Mouse (Mus musculus) heart, adult 11 months (tissue): ENCODE results near the gene Rpl18.

Experiments used
- DNase-seq: peaks from one replicate; pipeline ENCODE4 v3.0.0; 2022

Gene Rpl18

GRCm38 (mm10) chr7:45713881-45714520 is 1.3 kb upstream of the Rpl18 start:
- DNase-seq: peak; percentile 93

GRCm38 (mm10) chr7:45714630-45715089 is 597 bp upstream of the Rpl18 start:
- no peak for DNase-seq

- peak; percentile 98 for DNase-seq
Measured at GRCm38 (mm10) chr7:45715741-45716459, 643 bp downstream of the Rpl18 start.

GRCm38 (mm10) chr7:45716460-45716857 is 1.2 kb downstream of the Rpl18 start:
- DNase-seq: peak; percentile 93

- DNase-seq: no peak
Measured at GRCm38 (mm10) chr7:45716952-45717917, 2.0 kb downstream of the Rpl18 start.

- peak; percentile 100 for DNase-seq
Measured at GRCm38 (mm10) chr7:45717918-45718297, 2.7 kb downstream of the Rpl18 start, which contains the start of gene Sphk2. Gene Sphk2, minus strand, starts transcription at chr7:45718002.

GRCm38 (mm10) chr7:45718331-45718730 is 3.1 kb downstream of the Rpl18 start:
- no peak for DNase-seq

- peak; percentile 96 for DNase-seq
Measured at GRCm38 (mm10) chr7:45719180-45719579, 3.9 kb downstream of the Rpl18 start.

- peak; percentile 94 for DNase-seq
Measured at GRCm38 (mm10) chr7:45719738-45720412, 4.6 kb downstream of the Rpl18 start.

GRCm38 (mm10) chr7:45720413-45721233 is 5.4 kb downstream of the Rpl18 start, which contains the start of gene Fam83e:
Gene Fam83e, plus strand, starts transcription at chr7:45721212.
- DNase-seq: peak; percentile 93

GRCm38 (mm10) chr7:45721234-45721571 is 5.9 kb downstream of the Rpl18 start:
- DNase-seq: no peak

- DNase-seq: peak; percentile 96
Measured at GRCm38 (mm10) chr7:45721642-45722347, 6.5 kb downstream of the Rpl18 start.

GRCm38 (mm10) chr7:45722348-45722713 is 7.1 kb downstream of the Rpl18 start:
- DNase-seq: peak; percentile 91

GRCm38 (mm10) chr7:45723301-45723700 is 8.0 kb downstream of the Rpl18 start:
- peak; percentile 91 for DNase-seq

- DNase-seq: peak; percentile 92
Measured at GRCm38 (mm10) chr7:45723781-45724180, 8.5 kb downstream of the Rpl18 start.

GRCm38 (mm10) chr7:45725151-45725550 is 9.9 kb downstream of the Rpl18 start:
- peak; percentile 91 for DNase-seq

- no peak for DNase-seq
Measured at GRCm38 (mm10) chr7:45725713-45726112, 10.5 kb downstream of the Rpl18 start, which contains the start of gene Spaca4. Gene Spaca4, minus strand, starts transcription at chr7:45725813.

GRCm38 (mm10) chr7:45726419-45726818 is 11.2 kb downstream of the Rpl18 start:
- DNase-seq: peak; percentile 75

GRCm38 (mm10) chr7:45727625-45728024 is 12.4 kb downstream of the Rpl18 start:
- DNase-seq: no peak

GRCm38 (mm10) chr7:45730727-45731431 is 15.6 kb downstream of the Rpl18 start:
- DNase-seq: no peak
